Comparison of ENCODE assay signal across 24 mouse cellular contexts in genomic region chr7:39504100-39504499, GRCm38 (mm10).
"Had no signal": no experiment of that assay in that cellular context is flagged by ENCODE, and none has a peak within 500 bp of the region (broad histone marks: within the 10 kb centered on the region; RNA-seq: fewer than 3 reads in every experiment).

No protein-coding gene starts in this region.

- H3K27ac ChIP-seq: gastrocnemius, adult 2 months; heart, embryonic 10.5 days; hindbrain, embryonic 10.5 days; hindbrain, embryonic 12.5 days; hindbrain, embryonic 14.5 days; intestine, embryonic 15.5 days; layer of hippocampus, adult 2 months; left cerebral cortex, adult 2 months; limb, embryonic 10.5 days; limb, embryonic 12.5 days had no signal

- H3K4me3 ChIP-seq: gastrocnemius, adult 2 months; heart, embryonic 10.5 days; heart, embryonic 12.5 days; hindbrain, embryonic 10.5 days; hindbrain, embryonic 12.5 days; intestine, embryonic 15.5 days; layer of hippocampus, adult 2 months; left cerebral cortex, adult 2 months; limb, embryonic 10.5 days; limb, embryonic 12.5 days had no signal

- H3K4me2 ChIP-seq: heart, embryonic 12.5 days; hindbrain, embryonic 12.5 days; hindbrain, embryonic 14.5 days; intestine, embryonic 15.5 days; limb, embryonic 12.5 days had no signal

- H3K36me3 ChIP-seq: heart, embryonic 10.5 days; heart, embryonic 12.5 days; hindbrain, embryonic 10.5 days; intestine, embryonic 15.5 days; limb, embryonic 10.5 days had no signal

- DNase-seq: gastrocnemius, adult 2 months; gastrocnemius, postnatal 10 days; gastrocnemius, postnatal 25 days; heart, adult 18-20 months; heart, postnatal 10 days; heart, postnatal 4 days; kidney, adult 18-20 months; kidney, adult 8-10 months; kidney, postnatal 10 days; kidney, postnatal 25 days; kidney, postnatal 4 days had no signal

- H3K27me3 ChIP-seq: heart, embryonic 12.5 days; hindbrain, embryonic 12.5 days; intestine, embryonic 15.5 days; limb, embryonic 12.5 days had no signal

- H3K4me1 ChIP-seq: heart, embryonic 10.5 days; heart, embryonic 12.5 days; hindbrain, embryonic 10.5 days; hindbrain, embryonic 12.5 days; intestine, embryonic 15.5 days; limb, embryonic 10.5 days; limb, embryonic 12.5 days had no signal

- H3K9me3 ChIP-seq: heart, embryonic 10.5 days; intestine, embryonic 15.5 days; limb, embryonic 10.5 days had no signal

- H3K9ac ChIP-seq: heart, embryonic 12.5 days; hindbrain, embryonic 12.5 days; hindbrain, embryonic 14.5 days; intestine, embryonic 15.5 days; limb, embryonic 12.5 days had no signal

- ATAC-seq: hindbrain, embryonic 16.5 days; inflammation-experienced regulatory T-cells, adult 6 months; intestine, embryonic 15.5 days; intestine, postnatal 0 days had no signal
